Mouse (Mus musculus): ENCODE data around the gene Igfbp1.

DNA sequence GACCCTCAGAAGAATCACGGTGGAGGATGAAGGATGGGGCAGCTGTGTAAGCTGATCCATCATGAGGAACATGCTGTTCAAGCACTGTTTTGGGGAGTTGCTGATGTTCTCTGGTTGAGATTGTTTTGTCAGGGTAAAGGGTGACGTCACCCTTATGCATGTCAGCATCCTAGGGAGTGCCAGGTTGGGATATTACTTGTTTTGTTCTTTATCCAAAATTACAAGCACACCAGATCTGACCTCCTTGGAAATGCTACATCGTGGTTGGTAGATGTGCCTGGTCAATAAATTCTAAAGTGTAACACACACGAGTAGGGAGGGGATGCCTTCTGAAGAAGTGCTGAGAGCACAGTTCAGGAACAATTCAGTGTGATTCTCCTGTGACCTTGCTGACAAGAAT is 41.2 kb upstream of the Igfbp1 start:
- no peak for TF ChIP-seq CTCF (IDR thresholded peaks at IDR 0.05; ENCODE audit: insufficient read depth, low read depth, low read length)
- TF ChIP-seq POLR2A (IDR thresholded peaks at IDR 0.05; ENCODE audit: insufficient read depth, low read depth, low read length): no peak

All from olfactory bulb, adult 2 months (tissue).